Mouse (Mus musculus): ENCODE results near the gene 2310011J03Rik.

GRCm38 (mm10) chr10:80343425-80343895 is 23.1 kb upstream of the 2310011J03Rik start:
- no peak for TF ChIP-seq EP300 (IDR thresholded peaks at IDR 0.05; ENCODE audit: insufficient read depth, low read depth, low read length)
- TF ChIP-seq CTCF (IDR thresholded peaks at IDR 0.05), result no peak
